Mouse (Mus musculus): ENCODE data around the gene Atxn7l3.
A peak's percentile ranks its signal among the peaks of the same experiment; 100 is the strongest.

The Atxn7l3 gene

GRCm38 (mm10) chr11:102263211-102263610 is 33.2 kb downstream of the Atxn7l3 start:
- no peak for DNase-seq (ENCODE audit: low spot score)

DNA sequence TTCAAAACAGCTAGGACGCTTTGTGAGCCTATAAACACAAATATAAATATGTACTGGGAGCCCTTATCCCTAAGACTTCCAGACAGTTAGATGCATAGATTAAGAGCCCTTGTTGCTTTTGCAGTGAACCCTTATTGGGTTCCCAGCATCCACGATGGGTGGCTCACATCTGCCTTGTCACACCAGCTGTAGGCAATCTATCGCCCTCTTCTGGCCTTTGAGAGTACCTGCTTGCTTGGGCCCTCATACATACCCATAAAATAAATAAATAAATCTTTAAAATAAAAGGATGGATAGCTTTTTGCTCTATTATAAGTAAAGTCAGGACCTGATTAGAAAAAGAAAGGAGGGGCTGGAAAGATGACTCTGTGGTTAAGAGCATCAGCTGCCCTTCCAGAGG is 37.9 kb downstream of the Atxn7l3 start:
- no peak for DNase-seq (ENCODE audit: low spot score)

GRCm38 (mm10) chr11:102258095-102258494 is 38.3 kb downstream of the Atxn7l3 start:
- no peak for DNase-seq (ENCODE audit: low spot score)

- no peak for DNase-seq (ENCODE audit: low spot score)
These were observed 38.9 kb downstream of the Atxn7l3 start for GRCm38 (mm10) chr11:102257514-102257913.

DNA sequence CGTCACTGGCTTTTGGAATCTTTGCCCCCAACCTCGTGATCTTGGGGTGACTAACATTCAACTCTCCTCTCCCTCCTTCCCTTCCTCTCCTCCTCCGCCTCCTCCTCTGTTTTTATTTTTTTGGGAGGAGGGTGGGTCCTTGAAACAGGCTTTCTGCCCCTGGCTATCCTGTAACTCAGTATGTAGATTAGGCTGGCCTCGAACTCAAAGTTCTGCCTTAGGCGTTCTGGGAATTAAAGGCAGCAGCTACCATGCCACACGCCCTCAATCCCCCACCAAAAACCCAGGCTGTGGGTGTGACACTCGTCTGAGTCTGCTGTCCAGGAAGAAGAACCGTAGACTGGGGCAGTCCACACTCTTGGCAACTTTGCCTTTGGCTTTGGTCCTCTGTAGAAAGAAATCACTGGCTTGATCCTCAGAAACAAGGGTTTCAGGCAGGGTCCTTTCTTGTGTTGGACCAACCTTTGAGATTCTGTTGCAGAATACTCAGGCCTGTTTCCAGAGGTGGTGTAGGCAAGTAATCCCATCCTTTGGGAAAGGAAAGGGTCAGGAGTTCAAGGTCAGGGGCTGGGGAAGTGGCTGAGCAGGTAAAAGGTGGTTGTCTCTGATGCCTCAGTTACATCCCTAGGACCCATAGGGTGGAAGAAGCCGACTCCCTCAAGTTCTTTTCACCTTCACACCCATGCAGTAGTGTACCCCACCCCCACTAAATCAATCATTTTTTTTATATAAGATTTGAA is 46.9 kb downstream of the Atxn7l3 start:
- no peak for DNase-seq (ENCODE audit: low spot score)

GRCm38 (mm10) chr11:102248630-102249230 is 47.7 kb downstream of the Atxn7l3 start, which contains the start of gene BC030867:
Gene BC030867 (plus strand): TSS chr11:102248882.
- peak; percentile 95 for DNase-seq (ENCODE audit: low spot score)

DNA sequence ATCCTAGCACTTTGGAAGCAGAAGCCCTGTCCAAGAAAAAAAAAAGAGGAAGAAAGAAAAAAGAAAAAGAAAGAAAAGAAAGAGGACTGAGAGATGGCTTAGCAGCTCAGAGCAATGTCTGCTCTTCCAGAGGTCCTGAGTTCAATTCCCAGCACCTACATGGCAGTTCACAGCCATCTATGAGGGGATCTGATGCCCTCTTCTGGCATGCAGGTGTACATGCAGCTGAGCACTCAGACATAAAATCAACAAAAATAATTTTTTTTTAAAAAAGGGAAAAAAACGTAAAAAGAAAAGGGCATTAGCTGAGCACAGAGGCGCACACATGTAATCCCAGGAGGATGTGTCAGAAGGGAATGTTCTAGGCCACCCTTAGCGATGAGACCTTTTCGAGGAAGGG is 49.6 kb downstream of the Atxn7l3 start:
- DNase-seq (ENCODE audit: low spot score) = no peak

DNA sequence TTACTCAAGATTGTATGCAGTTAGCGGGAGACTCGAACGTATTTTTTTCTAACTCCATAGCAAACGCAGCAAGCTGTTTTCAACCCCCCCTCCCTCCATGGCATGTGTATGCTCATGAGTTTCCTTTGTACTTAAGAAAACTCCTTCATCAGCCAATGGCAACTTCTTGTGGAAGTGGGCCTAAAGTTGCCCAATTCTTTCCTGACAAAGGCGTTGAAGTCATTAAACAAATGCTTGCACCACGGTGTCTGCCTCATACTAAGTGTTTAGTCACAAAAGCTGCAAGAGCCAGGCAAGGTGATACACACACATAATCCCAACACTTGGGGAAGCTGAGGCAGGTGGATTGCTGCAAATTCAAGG is 50.2 kb downstream of the Atxn7l3 start:
- DNase-seq (ENCODE audit: low spot score) = no peak

DNA sequence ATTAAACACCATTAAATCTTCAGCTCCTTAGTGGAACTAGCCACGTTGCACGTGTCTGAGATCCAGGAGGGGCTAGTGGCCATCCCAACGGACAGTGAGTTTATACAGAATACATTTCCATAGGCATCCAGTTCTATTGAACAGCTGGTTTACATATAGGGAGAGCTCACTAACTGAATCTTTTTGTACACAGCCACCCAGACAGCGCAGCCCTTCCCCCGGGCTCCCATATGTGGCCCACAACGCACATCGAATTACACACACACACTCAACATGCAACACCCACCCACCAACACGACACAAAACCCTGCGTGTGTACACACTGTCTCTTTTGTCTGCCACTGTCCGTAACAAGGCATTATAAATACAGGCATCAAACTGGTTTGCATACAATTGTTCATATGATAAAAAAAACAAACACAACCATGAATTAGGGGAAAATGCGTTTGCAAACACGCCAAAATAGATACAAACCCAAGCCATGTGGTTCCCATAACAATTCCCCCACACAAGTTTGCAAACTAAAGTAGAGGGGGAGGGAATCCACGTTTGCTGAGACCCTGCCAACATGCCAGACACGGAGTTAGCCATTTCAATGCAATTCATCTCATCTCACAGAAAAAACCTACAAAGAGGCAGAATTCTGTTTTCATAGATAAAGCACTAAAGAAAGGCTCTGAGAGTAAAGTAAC is 50.7 kb downstream of the Atxn7l3 start:
- no peak for DNase-seq (ENCODE audit: low spot score)

DNA sequence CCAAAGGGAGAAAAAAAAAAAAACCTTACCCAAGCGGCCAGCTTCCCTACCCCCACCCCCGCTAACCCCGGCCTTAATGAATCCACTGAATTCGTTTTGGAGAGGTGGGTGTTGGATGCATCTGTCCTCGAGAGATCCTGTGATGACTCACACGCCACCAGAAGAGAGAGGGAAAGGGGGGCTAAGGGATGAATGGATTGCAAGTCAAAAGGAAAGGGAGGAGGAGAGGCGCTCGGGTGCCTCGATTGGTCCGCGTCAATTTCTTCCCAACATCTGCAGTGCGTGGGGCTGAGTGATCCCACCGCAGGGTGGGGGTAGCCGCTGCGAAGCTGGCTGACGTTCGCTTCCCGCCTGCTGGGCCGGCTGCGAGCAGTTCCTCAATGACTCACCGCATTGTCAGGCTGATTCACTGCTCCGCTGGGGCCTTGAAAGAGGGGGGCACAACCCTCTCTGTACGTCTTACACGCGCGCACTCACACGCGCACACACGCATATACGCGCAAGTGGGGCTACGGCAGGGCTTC is 51.4 kb downstream of the Atxn7l3 start:
- peak; percentile 78 for DNase-seq (ENCODE audit: low spot score)

DNA sequence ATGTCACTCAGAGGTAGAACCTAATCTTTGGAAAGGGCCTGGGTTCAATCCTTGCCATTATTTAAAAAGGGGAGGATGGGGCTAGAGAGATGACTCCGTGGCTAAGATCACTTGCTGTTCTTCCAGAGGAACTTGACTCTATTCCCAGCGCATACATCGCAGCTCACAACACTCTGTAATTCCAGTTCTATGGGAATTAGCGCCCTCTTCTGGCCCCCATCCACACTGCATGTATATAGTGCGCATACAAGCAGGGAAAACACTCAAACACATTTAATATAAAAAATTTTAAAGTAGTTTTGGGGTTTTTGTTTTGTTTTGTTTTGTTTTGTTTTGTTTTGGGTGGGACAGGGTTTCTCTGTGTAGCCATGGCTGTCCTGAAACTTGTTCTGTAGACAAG is 54.6 kb downstream of the Atxn7l3 start:
- no peak for DNase-seq (ENCODE audit: low spot score)

- no peak for DNase-seq (ENCODE audit: low spot score)
These were observed 55.2 kb downstream of the Atxn7l3 start for GRCm38 (mm10) chr11:102241246-102241645.

GRCm38 (mm10) chr11:102240636-102241035 is 55.8 kb downstream of the Atxn7l3 start:
- DNase-seq (ENCODE audit: low spot score) = no peak

Data from urinary bladder, postnatal 14 days (tissue).